Mouse (Mus musculus): ENCODE measurements at regions not wholly inside any gene's neighbourhood (a gene's known extent, or its start where the extent isn't known, plus 50 kb on each side); places are given as distances from the start of the nearest gene placed in this dataset.

DNA sequence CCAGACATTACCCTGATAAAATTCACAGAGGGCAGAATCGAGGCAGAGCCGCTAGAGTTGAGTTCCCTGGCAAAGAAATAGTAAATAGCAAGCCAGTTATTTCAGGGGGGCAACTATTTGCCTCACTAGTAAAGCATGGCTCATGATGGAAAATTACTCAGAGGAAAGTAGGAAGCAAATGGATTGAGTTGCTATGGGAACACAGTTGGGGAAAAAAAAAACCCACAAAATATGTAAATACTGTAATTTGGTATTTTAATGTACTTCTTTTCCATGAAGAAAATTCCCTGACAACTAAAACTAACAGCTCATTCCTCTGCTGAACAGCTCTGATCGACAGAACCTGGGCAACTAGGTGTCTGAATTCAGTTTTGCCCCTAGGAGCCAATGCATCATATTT is 296.2 kb upstream of the Slc30a5 start:
- Histone ChIP-seq H3K9me3 (ENCODE audit: control insufficient read depth, low read length) (no peaks in the 10 kb centered on the region), H3K4me1 (ENCODE audit: control insufficient read depth) (no peaks in the 10 kb centered on the region), H3K4me3 (replicated peaks) (no peak overlapping the region), H3K36me3 (ENCODE audit: control insufficient read depth) (no peaks in the 10 kb centered on the region), H3K27me3 (ENCODE audit: control insufficient read depth) (no peaks in the 10 kb centered on the region)
- TF ChIP-seq GATA1 (IDR thresholded peaks at IDR 0.05; ENCODE audit: low read length) (no peak), TAL1 (IDR thresholded peaks at IDR 0.05; ENCODE audit: low read length) (no peak)

GRCm38 (mm10) chr13:101127808-101128207 is 294.6 kb upstream of the Slc30a5 start:
- no peaks in the 10 kb centered on the region for H3K36me3 ChIP-seq (ENCODE audit: control insufficient read depth)
- TF ChIP-seq GATA1 (IDR thresholded peaks at IDR 0.05; ENCODE audit: low read length): no peak
- TF ChIP-seq TAL1 (IDR thresholded peaks at IDR 0.05; ENCODE audit: low read length): no peak
- H3K9me3 ChIP-seq (ENCODE audit: control insufficient read depth, low read length): no peaks in the 10 kb centered on the region
- H3K4me1 ChIP-seq (ENCODE audit: control insufficient read depth): no peaks in the 10 kb centered on the region
- H3K27me3 ChIP-seq (ENCODE audit: control insufficient read depth): no peaks in the 10 kb centered on the region
- H3K4me3 ChIP-seq (replicated peaks): no peak overlapping the region

- H3K27me3 ChIP-seq (ENCODE audit: control insufficient read depth): no peaks in the 10 kb centered on the region
- no peaks in the 10 kb centered on the region for H3K4me1 ChIP-seq (ENCODE audit: control insufficient read depth)
- TF ChIP-seq GATA1 (IDR thresholded peaks at IDR 0.05; ENCODE audit: low read length): no peak
- TF ChIP-seq TAL1 (IDR thresholded peaks at IDR 0.05; ENCODE audit: low read length): no peak
- H3K36me3 ChIP-seq (ENCODE audit: control insufficient read depth): no peaks in the 10 kb centered on the region
- H3K4me3 ChIP-seq (replicated peaks): no peak overlapping the region
- H3K9me3 ChIP-seq (ENCODE audit: control insufficient read depth, low read length): no peaks in the 10 kb centered on the region
These were observed 294.0 kb upstream of the Slc30a5 start for GRCm38 (mm10) chr13:101127262-101127661.

DNA sequence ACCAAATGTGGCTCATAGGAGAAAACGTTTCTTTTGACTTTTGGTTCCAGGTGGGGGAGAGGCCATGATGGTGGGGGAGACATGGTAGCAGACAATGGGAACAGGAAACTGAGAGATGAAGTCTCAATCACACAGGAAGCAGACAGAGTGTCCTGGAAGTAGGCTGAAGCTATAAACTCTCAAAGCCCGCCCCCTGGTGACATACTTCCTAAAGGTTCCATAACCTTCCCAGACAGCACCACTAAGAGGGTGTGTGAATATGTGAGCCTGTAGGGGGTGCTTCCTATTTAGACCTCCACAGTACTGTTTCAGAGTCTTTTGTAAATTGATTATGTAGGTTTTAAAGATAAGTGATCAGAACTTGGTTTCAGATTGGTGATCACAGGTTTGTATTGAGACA is 284.1 kb upstream of the Slc30a5 start:
- Histone ChIP-seq H3K4me3 (replicated peaks) (no peak overlapping the region), H3K27me3 (ENCODE audit: control insufficient read depth) (no peaks in the 10 kb centered on the region)

DNA sequence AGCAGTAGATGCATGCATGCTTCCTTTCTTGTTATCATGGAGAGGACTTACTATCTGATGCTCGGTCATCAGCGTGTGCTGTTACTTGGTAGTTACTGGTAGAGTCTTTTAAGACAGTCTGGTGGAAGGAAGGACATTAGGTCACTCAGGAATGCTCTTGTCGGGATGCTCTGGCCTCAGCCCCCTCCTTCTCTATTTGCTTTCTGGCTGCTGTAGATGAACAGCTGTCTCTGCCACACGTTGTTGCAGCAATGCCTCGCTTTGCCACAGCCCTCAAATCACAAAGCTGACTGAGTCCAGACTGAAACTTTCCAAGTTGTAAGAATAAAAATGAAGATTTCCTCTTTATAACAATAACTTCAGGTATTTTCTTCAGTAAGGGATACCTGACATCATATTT is 282.1 kb upstream of the Slc30a5 start:
- no peak overlapping the region for H3K4me3 ChIP-seq (replicated peaks)
- no peaks in the 10 kb centered on the region for H3K4me1 ChIP-seq (ENCODE audit: control insufficient read depth)
- no peaks in the 10 kb centered on the region for H3K9me3 ChIP-seq (ENCODE audit: control insufficient read depth, low read length)
- no peaks in the 10 kb centered on the region for H3K36me3 ChIP-seq (ENCODE audit: control insufficient read depth)
- TF ChIP-seq TAL1 (IDR thresholded peaks at IDR 0.05; ENCODE audit: low read length) (no peak), GATA1 (IDR thresholded peaks at IDR 0.05; ENCODE audit: low read length) (no peak)
- H3K27me3 ChIP-seq (ENCODE audit: control insufficient read depth): no peaks in the 10 kb centered on the region

More for the DNA sequence above, 284.1 kb upstream of the Slc30a5 start:
- Histone ChIP-seq H3K36me3 (ENCODE audit: control insufficient read depth) (no peaks in the 10 kb centered on the region), H3K4me1 (ENCODE audit: control insufficient read depth) (no peaks in the 10 kb centered on the region), H3K9me3 (ENCODE audit: control insufficient read depth, low read length) (no peaks in the 10 kb centered on the region)
- no peak for TF ChIP-seq TAL1 (IDR thresholded peaks at IDR 0.05; ENCODE audit: low read length)
- no peak for TF ChIP-seq GATA1 (IDR thresholded peaks at IDR 0.05; ENCODE audit: low read length)

DNA sequence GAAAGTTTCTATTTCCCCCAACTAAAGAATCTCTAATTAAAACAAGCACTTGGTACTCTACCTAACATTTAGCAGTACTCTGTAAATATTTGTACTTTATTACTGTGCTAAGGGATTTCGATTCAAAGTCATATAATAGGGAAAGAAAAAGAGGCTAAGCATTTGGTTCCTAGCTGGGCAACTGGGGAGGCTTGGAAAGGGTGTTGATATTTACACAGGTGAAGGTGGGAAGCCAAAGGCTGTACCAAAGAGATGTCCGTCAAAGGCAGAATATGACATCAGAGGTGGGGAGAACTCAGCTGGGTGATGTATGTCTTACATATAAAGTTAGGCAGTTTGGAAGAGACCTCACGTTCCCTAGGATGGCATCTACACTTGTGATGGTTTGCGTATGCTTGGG is 278.9 kb upstream of the Slc30a5 start:
- TF ChIP-seq TAL1 (IDR thresholded peaks at IDR 0.05; ENCODE audit: low read length) (no peak), GATA1 (IDR thresholded peaks at IDR 0.05; ENCODE audit: low read length) (no peak)
- Histone ChIP-seq H3K27me3 (ENCODE audit: control insufficient read depth) (no peaks in the 10 kb centered on the region), H3K9me3 (ENCODE audit: control insufficient read depth, low read length) (no peaks in the 10 kb centered on the region), H3K4me1 (ENCODE audit: control insufficient read depth) (no peaks in the 10 kb centered on the region), H3K36me3 (ENCODE audit: control insufficient read depth) (no peaks in the 10 kb centered on the region), H3K4me3 (replicated peaks) (no peak overlapping the region)

DNA sequence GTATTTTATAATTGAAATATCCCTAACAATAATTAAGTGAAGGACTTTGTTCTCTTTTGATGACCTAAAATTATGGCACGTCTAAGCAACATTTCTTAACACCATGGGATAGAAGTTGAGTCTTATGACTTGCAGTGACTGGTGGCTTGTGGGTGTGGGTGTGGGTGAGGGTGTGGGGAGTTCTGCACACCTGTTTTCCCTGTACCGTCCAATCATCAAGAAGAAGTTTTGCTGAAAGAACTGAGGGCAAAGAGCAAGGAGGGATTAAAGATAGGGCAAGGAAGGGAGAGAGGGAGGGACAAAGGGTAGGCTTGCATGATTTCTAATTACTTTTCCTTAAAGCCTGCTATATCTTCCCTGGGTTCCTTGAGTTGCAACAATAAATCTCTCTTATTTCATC is 278.5 kb upstream of the Slc30a5 start:
- Histone ChIP-seq H3K36me3 (ENCODE audit: control insufficient read depth) (no peaks in the 10 kb centered on the region), H3K27me3 (ENCODE audit: control insufficient read depth) (no peaks in the 10 kb centered on the region), H3K4me3 (replicated peaks) (no peak overlapping the region), H3K9me3 (ENCODE audit: control insufficient read depth, low read length) (no peaks in the 10 kb centered on the region), H3K4me1 (ENCODE audit: control insufficient read depth) (no peaks in the 10 kb centered on the region)
- TF ChIP-seq TAL1 (IDR thresholded peaks at IDR 0.05; ENCODE audit: low read length) (no peak), GATA1 (IDR thresholded peaks at IDR 0.05; ENCODE audit: low read length) (no peak)

GRCm38 (mm10) chr13:101100621-101101020 is 267.4 kb upstream of the Slc30a5 start:
- Histone ChIP-seq H3K27me3 (ENCODE audit: control insufficient read depth) (no peaks in the 10 kb centered on the region), H3K4me1 (ENCODE audit: control insufficient read depth) (no peaks in the 10 kb centered on the region), H3K36me3 (ENCODE audit: control insufficient read depth) (no peaks in the 10 kb centered on the region), H3K9me3 (ENCODE audit: control insufficient read depth, low read length) (no peaks in the 10 kb centered on the region), H3K4me3 (replicated peaks) (no peak overlapping the region)
- no peak for TF ChIP-seq TAL1 (IDR thresholded peaks at IDR 0.05; ENCODE audit: low read length)
- no peak for TF ChIP-seq GATA1 (IDR thresholded peaks at IDR 0.05; ENCODE audit: low read length)

- H3K4me3 ChIP-seq (replicated peaks): no peak overlapping the region
- no peaks in the 10 kb centered on the region for H3K27me3 ChIP-seq (ENCODE audit: control insufficient read depth)
These were observed 263.6 kb upstream of the Slc30a5 start for GRCm38 (mm10) chr13:101096856-101097255.

GRCm38 (mm10) chr13:101096221-101096620 is 263.0 kb upstream of the Slc30a5 start:
- Histone ChIP-seq H3K27me3 (ENCODE audit: control insufficient read depth) (no peaks in the 10 kb centered on the region), H3K4me1 (ENCODE audit: control insufficient read depth) (no peaks in the 10 kb centered on the region), H3K36me3 (ENCODE audit: control insufficient read depth) (no peaks in the 10 kb centered on the region), H3K4me3 (replicated peaks) (no peak overlapping the region), H3K9me3 (ENCODE audit: control insufficient read depth, low read length) (peaks cover 7% of the 10 kb centered on the region)
- TF ChIP-seq GATA1 (IDR thresholded peaks at IDR 0.05; ENCODE audit: low read length) (no peak), TAL1 (IDR thresholded peaks at IDR 0.05; ENCODE audit: low read length) (no peak)

More at GRCm38 (mm10) chr13:101096856-101097255, 263.6 kb upstream of the Slc30a5 start:
- Histone ChIP-seq H3K36me3 (ENCODE audit: control insufficient read depth) (no peaks in the 10 kb centered on the region), H3K4me1 (ENCODE audit: control insufficient read depth) (no peaks in the 10 kb centered on the region), H3K9me3 (ENCODE audit: control insufficient read depth, low read length) (peaks cover 7% of the 10 kb centered on the region)
- TF ChIP-seq GATA1 (IDR thresholded peaks at IDR 0.05; ENCODE audit: low read length) (no peak), TAL1 (IDR thresholded peaks at IDR 0.05; ENCODE audit: low read length) (no peak)
